Mouse (Mus musculus) hindbrain, embryonic 14.5 days (tissue): ENCODE data around the gene Dcaf11. TPM values are rescaled to one million over a fixed set of nuclear protein-coding genes. Genes with fewer than 3 reads are reported as not detected.

Experiments used
- ATAC-seq: fragments of 200-750 bp; cut with Nextera tagmentation; 2 replicates; pipeline ENCODE4 v1.8.0; 2017; ENCODE audit warnings: moderate number of reproducible peaks, mild to moderate bottlenecking, moderate TSS enrichment, moderate library complexity; ENCODE audit not compliant: low FRiP score
- DNase-seq: peaks from one replicate; pipeline ENCODE4 v3.0.0-alpha.2; 2015; ENCODE audit warnings: low spot score
- H3K27ac ChIP-seq: fragments of 300-500 bp; sonication (generic); 2 replicates; pipeline ENCODE4 v1.5.1; 2014; ENCODE audit warnings: mild to moderate bottlenecking, moderate library complexity
- H3K27me3 ChIP-seq: fragments of 300-500 bp; sonication (generic); 2 replicates; pipeline ENCODE4 v1.6.1; 2014; ENCODE audit warnings: mild to moderate bottlenecking, low read length, mixed read lengths; ENCODE audit not compliant: control insufficient read depth, insufficient read depth
- H3K36me3 ChIP-seq: fragments of 300-500 bp; sonication (generic); replicated peaks from 2 replicates; pipeline ENCODE4 v1.6.1; 2014; ENCODE audit not compliant: control insufficient read depth, insufficient read depth
- H3K4me1 ChIP-seq: fragments of 300-500 bp; sonication (generic); replicated peaks from 2 replicates; pipeline ENCODE4 v1.6.1; 2014; ENCODE audit warnings: antibody characterized with exemption, low read length, mixed read lengths; ENCODE audit not compliant: control insufficient read depth, insufficient read depth
- H3K4me2 ChIP-seq: fragments of 300-500 bp; sonication (generic); replicated peaks from 2 replicates; pipeline ENCODE4 v1.6.1; 2014; ENCODE audit warnings: mild to moderate bottlenecking, moderate library complexity
- H3K4me3 ChIP-seq: fragments of 300-500 bp; sonication (generic); replicated peaks from 2 replicates; pipeline ENCODE4 v1.5.1; 2014; ENCODE audit warnings: mild to moderate bottlenecking, low read length
- H3K9ac ChIP-seq: fragments of 300-500 bp; sonication (generic); 2 replicates; pipeline ENCODE4 v1.6.1; 2014
- H3K9me3 ChIP-seq: fragments of 300-500 bp; sonication (generic); 2 replicates; pipeline ENCODE4 v1.6.1; 2016; ENCODE audit warnings: low read length; ENCODE audit not compliant: control insufficient read depth
- WGBS: fragments of 180-500 bp; shearing (Covaris S2); extraction: QIAGEN DNeasy Blood & Tissue Kit; methylation state at CpG from one replicate; pipeline ENCODE4 v1.1.7; 2014; 5-methylcytosine and 5-hydroxymethylcytosine counted together
- polyA plus RNA-seq: library from polyadenylated mRNA; unstranded; fragments of >200 nt; fragmentation: Nextera tagmentation; extraction: Ambion mirVana; gene quantifications from 2 replicates; pipeline ENCODE4 v1.2.1, GENCODE M21; 2014

Dcaf11 gene
- polyA plus RNA-seq, 1 experiment from 2014 or later, result 107 TPM

GRCm38 (mm10) chr14:55618486-55619195 is 58.8 kb downstream of the Dcaf11 start:
- H3K4me1 ChIP-seq, result no peaks in the 10 kb centered on the region
- H3K9ac ChIP-seq, result peak overlapping the region; percentile 40
- no peak for ATAC-seq
- DNase-seq, result no peak
- no peak overlapping the region for H3K27ac ChIP-seq
- WGBS, result 56% methylated on average over 22 of the region's 22 CpGs
- peak overlapping the region; percentile 28 for H3K4me3 ChIP-seq
- no peaks in the 10 kb centered on the region for H3K27me3 ChIP-seq
- peak overlapping the region; percentile 39 for H3K4me2 ChIP-seq
- no peaks in the 10 kb centered on the region for H3K9me3 ChIP-seq
- no peaks in the 10 kb centered on the region for H3K36me3 ChIP-seq

Other genes with a start within 250 kb of the Dcaf11 start
- 12.4 and 14.1 TPM in 2 replicates for gene Dhrs4, start 81.2 kb upstream of the Dcaf11 start, polyA plus RNA-seq
- gene Carmil3, start 69.4 kb upstream of the Dcaf11 start, polyA plus RNA-seq, result 30.0 and 31.1 TPM in 2 replicates
- 3.2 and 4.2 TPM in 2 replicates for gene Cpne6, start 49.6 kb upstream of the Dcaf11 start, polyA plus RNA-seq
- 0.10 and 0.17 TPM in 2 replicates for gene Nrl, start 35.0 kb upstream of the Dcaf11 start, polyA plus RNA-seq
- 17.5 and 19.2 TPM in 2 replicates for gene Pck2, start 19.7 kb upstream of the Dcaf11 start, polyA plus RNA-seq
- gene A730061H03Rik, start 400 bp downstream of the Dcaf11 start, polyA plus RNA-seq, result 1.4 TPM in 1 of 2 replicates, not detected in the other
- gene Fitm1, start 15.6 kb downstream of the Dcaf11 start, polyA plus RNA-seq, result 0.27 TPM in 1 of 2 replicates, not detected in the other
- 192 and 207 TPM in 2 replicates for gene Psme1, start 18.1 kb downstream of the Dcaf11 start, polyA plus RNA-seq
- 37.2 and 39.2 TPM in 2 replicates for gene Emc9, start 25.3 kb downstream of the Dcaf11 start, polyA plus RNA-seq
- gene Psme2, start 31.1 kb downstream of the Dcaf11 start, polyA plus RNA-seq, result 152 and 179 TPM in 2 replicates
- 12.5 and 20.4 TPM in 2 replicates for gene Rnf31, start 31.7 kb downstream of the Dcaf11 start, polyA plus RNA-seq
- 7.4 and 8.0 TPM in 2 replicates for gene Irf9, start 43.6 kb downstream of the Dcaf11 start, polyA plus RNA-seq
- gene Rec8, start 58.0 kb downstream of the Dcaf11 start, polyA plus RNA-seq, result 8.6 and 9.0 TPM in 2 replicates
- gene Ipo4, start 76.0 kb downstream of the Dcaf11 start, polyA plus RNA-seq, result 110 and 114 TPM in 2 replicates
- 1.5 and 2.8 TPM in 2 replicates for gene Gm49378, start 77.9 kb downstream of the Dcaf11 start, polyA plus RNA-seq
- 58.9 and 68.0 TPM in 2 replicates for gene Tm9sf1, start 83.8 kb downstream of the Dcaf11 start, polyA plus RNA-seq
- 0.31 and 0.33 TPM in 2 replicates for gene Tssk4, start 90.2 kb downstream of the Dcaf11 start, polyA plus RNA-seq
- 70.4 and 71.0 TPM in 2 replicates for gene Mdp1, start 100.5 kb downstream of the Dcaf11 start, polyA plus RNA-seq
- gene Gmpr2, start 111.9 kb downstream of the Dcaf11 start, polyA plus RNA-seq, result 35.8 and 40.8 TPM in 2 replicates
- gene Nedd8, start 112.1 kb downstream of the Dcaf11 start, polyA plus RNA-seq, result 544 and 612 TPM in 2 replicates
- gene Tinf2, start 121.8 kb downstream of the Dcaf11 start, polyA plus RNA-seq, result 24.3 and 25.1 TPM in 2 replicates
- gene Tgm1, start 153.9 kb downstream of the Dcaf11 start, polyA plus RNA-seq, result 0.14 and 0.25 TPM in 2 replicates
- 46.2 and 48.8 TPM in 2 replicates for gene Rabggta, start 162.3 kb downstream of the Dcaf11 start, polyA plus RNA-seq
- 70.8 and 72.3 TPM in 2 replicates for gene Dhrs1, start 185.7 kb downstream of the Dcaf11 start, polyA plus RNA-seq
- gene Nop9, start 185.7 kb downstream of the Dcaf11 start, polyA plus RNA-seq, result 31.4 and 33.0 TPM in 2 replicates
- gene Cideb, start 198.5 kb downstream of the Dcaf11 start, polyA plus RNA-seq, result not detected in 2 replicates
- gene Ltb4r2, start 201.4 kb downstream of the Dcaf11 start, polyA plus RNA-seq, result 0.36 and 0.70 TPM in 2 replicates
- 0.20 TPM in 1 of 2 replicates, not detected in the other for gene Ltb4r1, start 206.0 kb downstream of the Dcaf11 start, polyA plus RNA-seq
- 5.0 and 5.8 TPM in 2 replicates for gene Adcy4, start 224.1 kb downstream of the Dcaf11 start, polyA plus RNA-seq
- gene Ripk3, start 228.9 kb downstream of the Dcaf11 start, polyA plus RNA-seq, result 1.8 and 2.9 TPM in 2 replicates